Mouse (Mus musculus): Measurements from ENCODE around the gene Dpep1.

Gene Dpep1

DNA sequence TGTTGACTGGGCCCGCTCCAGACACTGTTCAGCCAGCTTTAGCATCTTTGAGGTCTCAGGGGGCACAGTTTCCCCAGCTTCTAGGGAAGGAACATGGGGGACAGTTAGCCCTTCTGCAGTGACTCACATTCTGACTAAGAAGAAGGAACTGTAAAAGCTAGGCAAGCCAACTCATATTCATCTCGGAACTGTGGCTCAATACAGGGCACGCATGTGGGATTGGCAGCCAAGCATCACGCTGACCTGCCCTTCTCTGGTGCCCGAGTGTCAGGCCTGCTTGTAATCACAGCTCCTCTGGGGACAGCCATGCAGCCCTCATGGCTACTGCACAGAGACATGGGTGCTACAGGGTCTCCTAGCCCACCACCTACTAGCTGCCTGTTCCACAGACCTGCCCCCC, 64.9 kb downstream of the Dpep1 start:
- no peak for DNase-seq

Measured in kidney, postnatal 10 days (tissue).